Mouse (Mus musculus): Measurements from ENCODE around the gene Ccdc181. TPM values are rescaled to one million over a fixed set of nuclear protein-coding genes. Genes with fewer than 3 reads are reported as not detected.
A peak's percentile ranks its signal among the peaks of the same experiment; 100 is the strongest.
"Not testable (repeated sequence)": the region's sequence is repeated elsewhere in the genome, so short reads cannot be mapped to it uniquely, and the experiment has no call there.

Gene Ccdc181
- 18.6 and 19.5 TPM in 2 replicates for polyA plus RNA-seq (2016; fragmentation: Nextera tagmentation; extraction: Ambion mirVana)

- Histone ChIP-seq H3K4me1 (peaks cover 4% of the 10 kb centered on the region; the same call in 1 of the 2 replicates), H3K4me2 (peak within 1 kb of the TSS; percentile 80), H3K4me3 (replicated peaks) (peak within 1 kb of the TSS; percentile 67), H3K27ac (peak within 1 kb of the TSS; percentile 82), H3K36me3 (replicated peaks) (no peaks in the 10 kb centered on the region; the same call in 1 of the 2 replicates), H3K27me3 (no peaks in the 10 kb centered on the region), H3K9ac (peak within 1 kb of the TSS; percentile 77), H3K9me3 (no peaks in the 10 kb centered on the region)
- peak; percentile 99 for ATAC-seq (ENCODE audit: low FRiP score)
- under 1% methylated on average over 31 of the region's 31 CpGs for WGBS
These were observed at the start of gene Ccdc181 for GRCm38 (mm10) chr1:164275455-164275954. Gene Ccdc181, plus strand, starts transcription at chr1:164275585.

- not testable (repeated sequence) for H3K4me1 ChIP-seq; ATAC-seq (ENCODE audit: low FRiP score); H3K4me3 ChIP-seq (replicated peaks); H3K36me3 ChIP-seq (replicated peaks); H3K4me2 ChIP-seq; H3K9me3 ChIP-seq; H3K27ac ChIP-seq; H3K9ac ChIP-seq; H3K27me3 ChIP-seq
- 84% methylated on average over 3 of the region's 4 CpGs for WGBS
These were observed 43.3 kb upstream of the Ccdc181 start for GRCm38 (mm10) chr1:164231937-164232570.

- no peak for ATAC-seq (ENCODE audit: low FRiP score)
- Histone ChIP-seq H3K27ac (no peak overlapping the region), H3K9ac (no peak overlapping the region), H3K4me2 (no peak overlapping the region), H3K4me1 (no peaks in the 10 kb centered on the region), H3K9me3 (no peaks in the 10 kb centered on the region), H3K4me3 (replicated peaks) (no peak overlapping the region), H3K36me3 (replicated peaks) (no peaks in the 10 kb centered on the region), H3K27me3 (no peaks in the 10 kb centered on the region)
- WGBS = 86% methylated on average over 1 of the region's 1 CpGs
These were observed 41.9 kb upstream of the Ccdc181 start for GRCm38 (mm10) chr1:164233447-164233846.

GRCm38 (mm10) chr1:164235078-164235477 is 40.3 kb upstream of the Ccdc181 start:
- no peak for ATAC-seq (ENCODE audit: low FRiP score)
- H3K9me3 ChIP-seq = no peaks in the 10 kb centered on the region
- H3K4me2 ChIP-seq = no peak overlapping the region
- no peaks in the 10 kb centered on the region for H3K36me3 ChIP-seq (replicated peaks)
- 66% methylated on average over 7 of the region's 7 CpGs for WGBS
- H3K9ac ChIP-seq = no peak overlapping the region
- H3K4me1 ChIP-seq = no peaks in the 10 kb centered on the region
- no peak overlapping the region for H3K4me3 ChIP-seq (replicated peaks)
- H3K27ac ChIP-seq = no peak overlapping the region
- no peaks in the 10 kb centered on the region for H3K27me3 ChIP-seq

- WGBS = 68% methylated on average over 7 of the region's 7 CpGs
- H3K9ac ChIP-seq = no peak overlapping the region
- no peaks in the 10 kb centered on the region for H3K9me3 ChIP-seq
- no peak overlapping the region for H3K4me3 ChIP-seq (replicated peaks)
- H3K27ac ChIP-seq = no peak overlapping the region
- no peak for ATAC-seq (ENCODE audit: low FRiP score)
- no peaks in the 10 kb centered on the region for H3K36me3 ChIP-seq (replicated peaks)
- H3K27me3 ChIP-seq = no peaks in the 10 kb centered on the region
- H3K4me2 ChIP-seq = no peak overlapping the region
- H3K4me1 ChIP-seq = no peaks in the 10 kb centered on the region
These were observed 39.3 kb upstream of the Ccdc181 start for GRCm38 (mm10) chr1:164236078-164236477.

GRCm38 (mm10) chr1:164241494-164241893 is 33.9 kb upstream of the Ccdc181 start:
- ATAC-seq (ENCODE audit: low FRiP score) = no peak
- no peaks in the 10 kb centered on the region for H3K27me3 ChIP-seq
- no peak overlapping the region for H3K27ac ChIP-seq
- no peak overlapping the region for H3K4me2 ChIP-seq
- no peaks in the 10 kb centered on the region for H3K36me3 ChIP-seq (replicated peaks)
- no peaks in the 10 kb centered on the region for H3K9me3 ChIP-seq
- no peak overlapping the region for H3K9ac ChIP-seq
- no peaks in the 10 kb centered on the region for H3K4me1 ChIP-seq
- H3K4me3 ChIP-seq (replicated peaks) = no peak overlapping the region
- 79% methylated on average over 2 of the region's 2 CpGs for WGBS

- no peak for ATAC-seq (ENCODE audit: low FRiP score)
- Histone ChIP-seq H3K27me3 (no peaks in the 10 kb centered on the region), H3K9ac (no peak overlapping the region), H3K4me2 (no peak overlapping the region), H3K36me3 (replicated peaks) (no peaks in the 10 kb centered on the region), H3K4me1 (peaks cover 3% of the 10 kb centered on the region), H3K4me3 (replicated peaks) (no peak overlapping the region), H3K9me3 (no peaks in the 10 kb centered on the region), H3K27ac (no peak overlapping the region)
- 70% methylated on average over 8 of the region's 8 CpGs for WGBS
These were observed 32.6 kb upstream of the Ccdc181 start for GRCm38 (mm10) chr1:164242809-164243208.

GRCm38 (mm10) chr1:164247442-164247841 is 27.9 kb upstream of the Ccdc181 start:
- Histone ChIP-seq H3K4me2 (peak overlapping the region; percentile 80; the same call in 1 of the 2 replicates), H3K27ac (no peak overlapping the region), H3K4me3 (replicated peaks) (peak overlapping the region; percentile 79; the same call in 1 of the 2 replicates), H3K36me3 (replicated peaks) (no peaks in the 10 kb centered on the region), H3K9ac (peak overlapping the region; percentile 29; the same call in 1 of the 2 replicates), H3K9me3 (no peaks in the 10 kb centered on the region), H3K27me3 (0 out of 2 replicates have a peak, but pooled peaks cover 8% of the 10 kb centered on the region), H3K4me1 (peaks cover 24% of the 10 kb centered on the region)
- ATAC-seq (ENCODE audit: low FRiP score) = no peak
- WGBS = 31% methylated on average over 8 of the region's 8 CpGs

GRCm38 (mm10) chr1:164247971-164248370 is 27.4 kb upstream of the Ccdc181 start:
- H3K36me3 ChIP-seq (replicated peaks) = no peaks in the 10 kb centered on the region
- H3K4me3 ChIP-seq (replicated peaks) = peak overlapping the region; percentile 79
- peak overlapping the region; percentile 29; the same call in 1 of the 2 replicates for H3K9ac ChIP-seq
- 0 out of 2 replicates have a peak, but pooled peaks cover 8% of the 10 kb centered on the region for H3K27me3 ChIP-seq
- no peak overlapping the region for H3K27ac ChIP-seq
- peak overlapping the region; percentile 80 for H3K4me2 ChIP-seq
- ATAC-seq (ENCODE audit: low FRiP score) = no peak
- 6% methylated on average over 10 of the region's 10 CpGs for WGBS
- H3K4me1 ChIP-seq = peaks cover 24% of the 10 kb centered on the region
- H3K9me3 ChIP-seq = no peaks in the 10 kb centered on the region

- Histone ChIP-seq H3K27ac (no peak within 1 kb of the TSS), H3K27me3 (0 out of 2 replicates have a peak, but pooled peaks cover 8% of the 10 kb centered on the region), H3K36me3 (replicated peaks) (no peaks in the 10 kb centered on the region), H3K4me2 (peak within 1 kb of the TSS; percentile 80), H3K9me3 (no peaks in the 10 kb centered on the region), H3K4me1 (peaks cover 24% of the 10 kb centered on the region), H3K4me3 (replicated peaks) (peak within 1 kb of the TSS; percentile 79), H3K9ac (peak within 1 kb of the TSS; percentile 71)
- peak; percentile 97 for ATAC-seq (ENCODE audit: low FRiP score)
- WGBS = 1% methylated on average over 55 of the region's 79 CpGs
These were observed 26.7 kb upstream of the Ccdc181 start, which contains the start of gene Slc19a2 for GRCm38 (mm10) chr1:164248465-164249331. Gene Slc19a2, plus strand, starts transcription at chr1:164249046.

- no peak for ATAC-seq (ENCODE audit: low FRiP score)
- 0% methylated on average over 33 of the region's 33 CpGs for WGBS
- H3K4me3 ChIP-seq (replicated peaks) = peak overlapping the region; percentile 79
- no peaks in the 10 kb centered on the region for H3K9me3 ChIP-seq
- peaks cover 24% of the 10 kb centered on the region for H3K4me1 ChIP-seq
- H3K4me2 ChIP-seq = peak overlapping the region; percentile 80
- H3K9ac ChIP-seq = peak overlapping the region; percentile 71
- no peaks in the 10 kb centered on the region for H3K36me3 ChIP-seq (replicated peaks)
- H3K27ac ChIP-seq = no peak overlapping the region
- 0 out of 2 replicates have a peak, but pooled peaks cover 8% of the 10 kb centered on the region for H3K27me3 ChIP-seq
These were observed 26.1 kb upstream of the Ccdc181 start for GRCm38 (mm10) chr1:164249332-164249711.

Data from forebrain, embryonic 12.5 days (tissue).